Mouse (Mus musculus) stomach, postnatal 0 days (tissue): ENCODE measurements at regions not wholly inside any gene's neighbourhood (a gene's known extent, or its start where the extent isn't known, plus 50 kb on each side); places are given as distances from the start of the nearest gene placed in this dataset.

Experiments
- ATAC-seq: fragments of 200-750 bp; cut with Nextera tagmentation; 2 replicates; pipeline ENCODE4 v1.8.0; 2017; ENCODE audit not compliant: low FRiP score, low TSS enrichment
- DNase-seq: peaks from one replicate; pipeline ENCODE4 v3.0.0-alpha.2; 2016; ENCODE audit warnings: low spot score
- H3K27ac ChIP-seq: fragments of 300-500 bp; sonication (generic); replicated peaks from 2 replicates; pipeline ENCODE4 v1.5.1; 2014; ENCODE audit warnings: mild to moderate bottlenecking, control low read depth
- H3K27me3 ChIP-seq: fragments of 300-500 bp; sonication (generic); 2 replicates; pipeline ENCODE4 v1.6.1; 2014; ENCODE audit warnings: low read length; ENCODE audit not compliant: control insufficient read depth, insufficient read depth
- H3K36me3 ChIP-seq: fragments of 300-500 bp; sonication (generic); 2 replicates; pipeline ENCODE4 v1.6.1; 2014; ENCODE audit warnings: low read length, mixed read lengths; ENCODE audit not compliant: control insufficient read depth, insufficient read depth
- H3K4me1 ChIP-seq: fragments of 300-500 bp; sonication (generic); replicated peaks from 2 replicates; pipeline ENCODE4 v1.6.1; 2014; ENCODE audit warnings: antibody characterized with exemption; ENCODE audit not compliant: control insufficient read depth, insufficient read depth
- H3K4me2 ChIP-seq: fragments of 300-500 bp; sonication (generic); replicated peaks from 2 replicates; pipeline ENCODE4 v1.6.1; 2014; ENCODE audit warnings: low read depth, mild to moderate bottlenecking, control low read depth, moderate library complexity
- H3K4me3 ChIP-seq: fragments of 300-500 bp; sonication (generic); 2 replicates; pipeline ENCODE4 v1.5.1; 2014; ENCODE audit warnings: low read depth, low read length, control low read depth
- H3K9ac ChIP-seq: fragments of 300-500 bp; sonication (generic); 2 replicates; pipeline ENCODE4 v1.6.1; 2014; ENCODE audit warnings: mild to moderate bottlenecking, low read length, control low read depth, mixed read lengths
- H3K9me3 ChIP-seq: fragments of 300-500 bp; sonication (generic); 2 replicates; pipeline ENCODE4 v1.6.1; 2016; ENCODE audit warnings: low read length; ENCODE audit not compliant: control insufficient read depth
- CTCF ChIP-seq: IDR thresholded peaks from 2 replicates; pipeline ENCODE4 v1.5.1; 2016; ENCODE audit warnings: antibody characterized with exemption, low read depth, mild to moderate bottlenecking, moderate library complexity
- EP300 ChIP-seq: optimal IDR thresholded peaks from 2 replicates; pipeline ENCODE3; 2016; ENCODE audit warnings: antibody characterized with exemption
- WGBS: fragments of 180-500 bp; shearing (Covaris S2); extraction: QIAGEN DNeasy Blood & Tissue Kit; methylation state at CpG from one replicate; pipeline ENCODE4 v1.1.7; 2014; 5-methylcytosine and 5-hydroxymethylcytosine counted together

DNA sequence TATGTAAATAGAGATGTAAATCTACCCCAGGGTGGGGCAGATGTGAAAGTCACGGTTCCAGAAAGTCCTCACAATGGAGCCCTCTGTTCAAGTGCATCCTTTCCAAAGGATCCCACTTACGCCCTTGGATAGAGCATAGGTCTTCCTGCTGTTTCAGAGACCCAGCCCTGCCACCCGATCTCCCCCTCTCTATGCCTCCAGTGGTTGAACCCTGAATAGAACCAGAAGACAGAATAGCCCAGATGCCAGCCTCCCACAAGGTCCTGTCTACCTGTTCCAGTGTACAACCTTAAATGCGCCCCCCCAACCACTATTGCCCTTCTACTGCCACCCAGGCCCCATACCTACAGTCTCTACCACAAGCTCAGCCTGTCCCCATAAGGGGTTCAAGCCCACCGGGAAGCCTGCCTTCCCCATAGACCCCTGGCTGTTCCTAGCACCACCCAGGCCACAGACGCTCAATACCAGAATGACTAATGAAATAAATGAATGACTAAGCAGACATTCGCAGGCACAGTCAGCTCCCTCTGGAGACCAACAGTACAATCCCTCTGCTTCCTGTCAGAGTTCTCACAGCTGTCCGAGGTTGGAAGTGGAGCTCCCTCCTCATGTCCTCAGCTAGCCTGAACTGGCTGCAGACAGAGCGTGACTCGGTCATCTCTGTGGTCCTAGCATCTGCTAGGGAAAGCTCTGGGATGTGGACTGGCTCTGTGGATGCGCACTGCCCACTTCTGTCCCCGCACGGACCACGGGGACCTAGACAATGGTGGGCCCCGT is 133.4 kb upstream of the 1600014C23Rik start:
- H3K27ac ChIP-seq = 0 out of 2 replicates have a peak overlapping the region, but pooled peaks have one; percentile 18

DNA sequence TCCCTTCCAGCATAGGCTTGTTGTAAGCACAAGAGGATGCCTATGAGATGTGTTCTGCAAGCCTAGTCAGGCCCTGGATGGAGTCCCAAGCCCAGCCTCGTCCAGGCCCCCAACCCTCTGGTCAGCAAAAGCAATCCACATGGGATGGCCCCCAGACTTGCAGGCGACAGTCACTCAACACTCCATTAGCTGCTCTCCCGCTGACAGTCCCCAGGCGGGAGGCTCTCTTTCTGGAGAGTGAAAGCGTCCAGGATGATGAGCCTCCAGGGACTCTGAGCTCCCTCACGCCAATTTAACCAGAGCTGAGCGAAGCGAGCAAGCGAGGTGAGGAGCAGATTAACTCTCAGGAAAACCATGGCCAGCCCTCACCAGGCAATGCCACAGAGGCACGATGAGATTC is 132.7 kb upstream of the 1600014C23Rik start:
- DNase-seq = no peak
- H3K27ac ChIP-seq = 0 out of 2 replicates have a peak overlapping the region, but pooled peaks have one; percentile 8
- no peak overlapping the region for H3K4me3 ChIP-seq
- no peaks in the 10 kb centered on the region for H3K27me3 ChIP-seq
- TF ChIP-seq EP300 = no peak
- no peak for TF ChIP-seq CTCF
- H3K36me3 ChIP-seq = no peaks in the 10 kb centered on the region
- H3K9ac ChIP-seq = no peak overlapping the region
- peaks cover 3% of the 10 kb centered on the region for H3K4me1 ChIP-seq
- no peaks in the 10 kb centered on the region for H3K9me3 ChIP-seq
- ATAC-seq = no peak
- no peak overlapping the region for H3K4me2 ChIP-seq
- 56% methylated on average over 10 of the region's 10 CpGs for WGBS

More for the DNA sequence above, 133.4 kb upstream of the 1600014C23Rik start:
- DNase-seq (no peak), ATAC-seq (peak; percentile 36)
- Histone ChIP-seq H3K4me3 (no peak overlapping the region), H3K9ac (0 out of 2 replicates have a peak overlapping the region, but pooled peaks have one; percentile 8), H3K9me3 (no peaks in the 10 kb centered on the region), H3K27me3 (no peaks in the 10 kb centered on the region), H3K36me3 (no peaks in the 10 kb centered on the region), H3K4me2 (no peak overlapping the region), H3K4me1 (peaks cover 3% of the 10 kb centered on the region)
- TF ChIP-seq EP300 (no peak), CTCF (peak; percentile 25; the same call in 1 of the 2 replicates)
- WGBS = 66% methylated on average over 15 of the region's 15 CpGs

DNA sequence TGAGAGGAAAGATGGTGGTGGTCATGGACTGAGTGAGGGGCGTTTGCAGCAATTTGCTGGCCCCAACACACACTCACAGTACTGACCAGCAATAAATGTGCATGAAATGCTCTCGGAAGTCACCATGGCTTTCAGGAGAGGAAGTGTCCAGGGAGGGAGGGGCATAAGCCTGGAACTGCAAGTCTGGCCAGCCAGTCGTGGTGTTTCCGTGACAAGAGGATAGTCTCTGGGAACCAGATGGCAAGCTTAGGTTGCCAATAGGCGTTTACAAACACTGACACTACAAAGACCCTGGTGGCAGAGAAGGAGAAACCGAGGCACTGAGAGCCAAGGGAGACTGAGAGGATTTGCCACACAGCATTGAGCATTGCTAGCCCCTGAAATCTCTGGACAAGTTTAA is 132.3 kb upstream of the 1600014C23Rik start:
- H3K27ac ChIP-seq = no peak overlapping the region
- no peak overlapping the region for H3K4me2 ChIP-seq
- no peak for TF ChIP-seq EP300
- no peak for TF ChIP-seq CTCF
- 67% methylated on average over 6 of the region's 6 CpGs for WGBS
- H3K9me3 ChIP-seq = no peaks in the 10 kb centered on the region
- H3K27me3 ChIP-seq = no peaks in the 10 kb centered on the region
- no peaks in the 10 kb centered on the region for H3K36me3 ChIP-seq
- peaks cover 3% of the 10 kb centered on the region for H3K4me1 ChIP-seq
- H3K4me3 ChIP-seq = no peak overlapping the region
- ATAC-seq (no peak), DNase-seq (no peak)
- H3K9ac ChIP-seq = no peak overlapping the region

- no peaks in the 10 kb centered on the region for H3K9me3 ChIP-seq
- H3K27me3 ChIP-seq = no peaks in the 10 kb centered on the region
- no peak overlapping the region for H3K4me2 ChIP-seq
- peaks cover 3% of the 10 kb centered on the region for H3K4me1 ChIP-seq
- no peak overlapping the region for H3K4me3 ChIP-seq
- ATAC-seq (no peak), DNase-seq (no peak)
- H3K9ac ChIP-seq = no peak overlapping the region
- WGBS = 75% methylated on average over 10 of the region's 10 CpGs
- TF ChIP-seq EP300 = no peak
- TF ChIP-seq CTCF = no peak
- no peaks in the 10 kb centered on the region for H3K36me3 ChIP-seq
- H3K27ac ChIP-seq = no peak overlapping the region
Observed at GRCm38 (mm10) chr17:45863471-45864205, 130.0 kb upstream of the 1600014C23Rik start.

DNA sequence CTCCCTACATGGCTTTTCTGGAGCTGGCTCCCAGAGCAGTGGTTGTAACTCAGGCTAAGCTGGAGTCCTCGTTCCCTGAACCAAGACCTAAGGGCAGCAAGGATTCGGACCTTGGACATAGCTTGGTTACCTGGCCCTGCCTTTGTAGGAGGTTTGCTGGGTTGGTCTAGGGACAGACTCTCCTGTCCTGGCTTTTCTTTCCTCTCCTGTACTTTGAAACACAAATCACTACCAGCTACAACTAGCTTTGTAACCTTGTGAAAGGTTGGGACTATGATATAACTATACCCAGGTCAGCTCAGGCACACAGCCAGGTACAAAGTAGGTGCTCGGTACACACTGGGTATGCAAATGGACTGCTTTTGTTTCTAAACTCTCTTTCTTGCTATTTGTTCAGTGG is 129.4 kb upstream of the 1600014C23Rik start:
- DNase-seq (no peak), ATAC-seq (no peak)
- peaks cover 3% of the 10 kb centered on the region for H3K4me1 ChIP-seq
- no peaks in the 10 kb centered on the region for H3K36me3 ChIP-seq
- 87% methylated on average over 3 of the region's 3 CpGs for whole genome bisulfite sequencing
- TF ChIP-seq EP300 (no peak), CTCF (no peak)
- H3K9me3 ChIP-seq = no peaks in the 10 kb centered on the region
- no peak overlapping the region for H3K4me2 ChIP-seq
- H3K27me3 ChIP-seq = no peaks in the 10 kb centered on the region
- H3K27ac ChIP-seq = no peak overlapping the region
- no peak overlapping the region for H3K4me3 ChIP-seq
- no peak overlapping the region for H3K9ac ChIP-seq

GRCm38 (mm10) chr17:45859441-45859840 is 125.8 kb upstream of the 1600014C23Rik start:
- Histone ChIP-seq H3K4me1 (no peaks in the 10 kb centered on the region), H3K9me3 (no peaks in the 10 kb centered on the region), H3K27me3 (no peaks in the 10 kb centered on the region), H3K4me3 (no peak overlapping the region), H3K9ac (no peak overlapping the region), H3K4me2 (no peak overlapping the region), H3K27ac (no peak overlapping the region), H3K36me3 (no peaks in the 10 kb centered on the region)
- WGBS = 88% methylated on average over 5 of the region's 5 CpGs
- DNase-seq (no peak), ATAC-seq (no peak)
- TF ChIP-seq EP300 = no peak
- no peak for TF ChIP-seq CTCF
